Mouse (Mus musculus) intestine, postnatal 0 days (tissue): ENCODE measurements around the gene Avpi1. TPM values are rescaled to one million over a fixed set of nuclear protein-coding genes. Genes with fewer than 3 reads are reported as not detected.

ENCODE experiments used
- ATAC-seq: fragments of 200-750 bp; cut with Nextera tagmentation; 2 replicates; pipeline ENCODE4 v1.8.0; 2017; ENCODE audit warnings: mild to moderate bottlenecking, moderate TSS enrichment, moderate library complexity
- H3K27ac ChIP-seq: fragments of 300-500 bp; sonication (generic); 2 replicates; pipeline ENCODE4 v1.5.1; 2014; ENCODE audit warnings: mild to moderate bottlenecking, low read depth, low read length, moderate library complexity
- H3K27me3 ChIP-seq: fragments of 300-500 bp; sonication (generic); replicated peaks from 2 replicates; pipeline ENCODE4 v1.6.1; 2014; ENCODE audit warnings: low read length, mixed read lengths; ENCODE audit not compliant: control insufficient read depth, insufficient read depth
- H3K36me3 ChIP-seq: fragments of 300-500 bp; sonication (generic); 2 replicates; pipeline ENCODE4 v1.6.1; 2014; ENCODE audit warnings: mild to moderate bottlenecking, moderate library complexity; ENCODE audit not compliant: control insufficient read depth, insufficient read depth
- H3K4me1 ChIP-seq: fragments of 300-500 bp; sonication (generic); replicated peaks from 2 replicates; pipeline ENCODE4 v1.6.1; 2014; ENCODE audit warnings: antibody characterized with exemption, low read length, mixed read lengths; ENCODE audit not compliant: control insufficient read depth, insufficient read depth
- H3K4me2 ChIP-seq: fragments of 300-500 bp; sonication (generic); replicated peaks from 2 replicates; pipeline ENCODE4 v1.6.1; 2014; ENCODE audit warnings: low read depth, mild to moderate bottlenecking, moderate library complexity
- H3K4me3 ChIP-seq: fragments of 300-500 bp; sonication (generic); 2 replicates; pipeline ENCODE4 v1.5.1; 2014; ENCODE audit warnings: low read depth, low read length
- H3K9ac ChIP-seq: fragments of 300-500 bp; sonication (generic); 2 replicates; pipeline ENCODE4 v1.6.1; 2014; ENCODE audit warnings: mild to moderate bottlenecking, low read depth, low read length
- H3K9me3 ChIP-seq: fragments of 300-500 bp; sonication (generic); 2 replicates; pipeline ENCODE4 v1.6.1; 2016; ENCODE audit warnings: mixed run types; ENCODE audit not compliant: control insufficient read depth
- CTCF ChIP-seq: sonication (generic); IDR thresholded peaks from 2 replicates; pipeline ENCODE4 v1.5.1; 2016; ENCODE audit warnings: low read depth, mild to moderate bottlenecking, control low read depth, antibody characterized with exemption, moderate library complexity
- WGBS: fragments of 180-500 bp; shearing (Covaris S2); extraction: QIAGEN DNeasy Blood & Tissue Kit; methylation state at CpG from one replicate; pipeline ENCODE4 v1.1.7; 2014; 5-methylcytosine and 5-hydroxymethylcytosine counted together
- polyA plus RNA-seq: library from polyadenylated mRNA; unstranded; fragments of >200 nt; fragmentation: Nextera tagmentation; extraction: Ambion mirVana; gene quantifications from 2 replicates; pipeline ENCODE4 v1.2.1, GENCODE M21; 2015

The Avpi1 gene
- polyA plus RNA-seq, 1 experiment from 2014 or later, result 39.8 TPM

GRCm38 (mm10) chr19:42141998-42142397 is 13.1 kb upstream of the Avpi1 start:
- TF ChIP-seq CTCF, result no peak
- 78% methylated on average over 3 of the region's 3 CpGs for WGBS
- H3K27ac ChIP-seq, result no peak overlapping the region
- H3K27me3 ChIP-seq, result no peaks in the 10 kb centered on the region
- H3K4me2 ChIP-seq, result no peak overlapping the region
- H3K36me3 ChIP-seq, result no peaks in the 10 kb centered on the region
- no peaks in the 10 kb centered on the region for H3K4me1 ChIP-seq
- no peak overlapping the region for H3K9ac ChIP-seq
- no peak for ATAC-seq
- H3K9me3 ChIP-seq, result no peaks in the 10 kb centered on the region
- H3K4me3 ChIP-seq, result no peak overlapping the region

GRCm38 (mm10) chr19:42139724-42140517 is 11.1 kb upstream of the Avpi1 start:
- WGBS, result 69% methylated on average over 5 of the region's 5 CpGs
- H3K4me2 ChIP-seq, result no peak overlapping the region
- no peaks in the 10 kb centered on the region for H3K9me3 ChIP-seq
- H3K27ac ChIP-seq, result no peak overlapping the region
- no peaks in the 10 kb centered on the region for H3K27me3 ChIP-seq
- no peak for ATAC-seq
- no peaks in the 10 kb centered on the region for H3K36me3 ChIP-seq
- no peak overlapping the region for H3K9ac ChIP-seq
- no peak for TF ChIP-seq CTCF
- no peaks in the 10 kb centered on the region for H3K4me1 ChIP-seq
- no peak overlapping the region for H3K4me3 ChIP-seq

GRCm38 (mm10) chr19:42138517-42139285 is 9.8 kb upstream of the Avpi1 start:
- no peak overlapping the region for H3K9ac ChIP-seq
- no peak for TF ChIP-seq CTCF
- H3K9me3 ChIP-seq, result no peaks in the 10 kb centered on the region
- no peaks in the 10 kb centered on the region for H3K4me1 ChIP-seq
- H3K4me3 ChIP-seq, result no peak overlapping the region
- no peak for ATAC-seq
- no peaks in the 10 kb centered on the region for H3K27me3 ChIP-seq
- no peaks in the 10 kb centered on the region for H3K36me3 ChIP-seq
- H3K4me2 ChIP-seq, result no peak overlapping the region
- no peak overlapping the region for H3K27ac ChIP-seq
- 79% methylated on average over 15 of the region's 15 CpGs for WGBS

GRCm38 (mm10) chr19:42137167-42137672 is 8.4 kb upstream of the Avpi1 start:
- H3K4me3 ChIP-seq, result no peak overlapping the region
- H3K4me1 ChIP-seq, result no peaks in the 10 kb centered on the region
- H3K36me3 ChIP-seq, result no peaks in the 10 kb centered on the region
- 92% methylated on average over 4 of the region's 4 CpGs for WGBS
- no peak overlapping the region for H3K4me2 ChIP-seq
- TF ChIP-seq CTCF, result no peak
- no peaks in the 10 kb centered on the region for H3K9me3 ChIP-seq
- H3K9ac ChIP-seq, result no peak overlapping the region
- ATAC-seq, result no peak
- H3K27me3 ChIP-seq, result no peaks in the 10 kb centered on the region
- H3K27ac ChIP-seq, result no peak overlapping the region

- no peak for TF ChIP-seq CTCF
- Histone ChIP-seq H3K36me3 (no peaks in the 10 kb centered on the region), H3K4me1 (no peaks in the 10 kb centered on the region), H3K27me3 (no peaks in the 10 kb centered on the region), H3K9ac (no peak overlapping the region), H3K27ac (no peak overlapping the region), H3K4me2 (no peak overlapping the region), H3K4me3 (no peak overlapping the region), H3K9me3 (no peaks in the 10 kb centered on the region)
- 39% methylated on average over 5 of the region's 5 CpGs for WGBS
- no peak for ATAC-seq
These were observed 7.3 kb upstream of the Avpi1 start for GRCm38 (mm10) chr19:42136126-42136525.

- no peak for TF ChIP-seq CTCF
- no peaks in the 10 kb centered on the region for H3K36me3 ChIP-seq
- no peak for ATAC-seq
- H3K27ac ChIP-seq, result no peak overlapping the region
- H3K4me3 ChIP-seq, result no peak overlapping the region
- H3K9ac ChIP-seq, result no peak overlapping the region
- H3K27me3 ChIP-seq, result no peaks in the 10 kb centered on the region
- no peaks in the 10 kb centered on the region for H3K4me1 ChIP-seq
- no peaks in the 10 kb centered on the region for H3K9me3 ChIP-seq
- no peak overlapping the region for H3K4me2 ChIP-seq
These were observed 6.2 kb upstream of the Avpi1 start for GRCm38 (mm10) chr19:42135070-42135469.
